Mouse (Mus musculus) splenic B cell, adult 2 months (primary cell): ENCODE results near the gene Srsf3.

ENCODE experiments used
- DNase-seq: peaks from one replicate; pipeline ENCODE4 v3.0.0-alpha.2; 2011; ENCODE audit warnings: low read depth, low spot score
- H3K27me3 ChIP-seq: 2 replicates; pipeline ENCODE4 v1.6.1; 2012; ENCODE audit warnings: mild to moderate bottlenecking, low read length, moderate library complexity, mixed read lengths; ENCODE audit not compliant: control insufficient read depth, poor library complexity, insufficient read depth, severe bottlenecking
- H3K36me3 ChIP-seq: 2 replicates; pipeline ENCODE4 v1.6.1; 2012; ENCODE audit warnings: mild to moderate bottlenecking, low read length, moderate library complexity, mixed read lengths; ENCODE audit not compliant: control insufficient read depth, poor library complexity, insufficient read depth, severe bottlenecking

Srsf3 gene

GRCm38 (mm10) chr17:29007243-29007640 lies 25.2 kb upstream of the Srsf3 start:
- H3K27me3 ChIP-seq = no peaks in the 10 kb centered on the region
- DNase-seq = peak; percentile 27
- no peaks in the 10 kb centered on the region for H3K36me3 ChIP-seq

DNA sequence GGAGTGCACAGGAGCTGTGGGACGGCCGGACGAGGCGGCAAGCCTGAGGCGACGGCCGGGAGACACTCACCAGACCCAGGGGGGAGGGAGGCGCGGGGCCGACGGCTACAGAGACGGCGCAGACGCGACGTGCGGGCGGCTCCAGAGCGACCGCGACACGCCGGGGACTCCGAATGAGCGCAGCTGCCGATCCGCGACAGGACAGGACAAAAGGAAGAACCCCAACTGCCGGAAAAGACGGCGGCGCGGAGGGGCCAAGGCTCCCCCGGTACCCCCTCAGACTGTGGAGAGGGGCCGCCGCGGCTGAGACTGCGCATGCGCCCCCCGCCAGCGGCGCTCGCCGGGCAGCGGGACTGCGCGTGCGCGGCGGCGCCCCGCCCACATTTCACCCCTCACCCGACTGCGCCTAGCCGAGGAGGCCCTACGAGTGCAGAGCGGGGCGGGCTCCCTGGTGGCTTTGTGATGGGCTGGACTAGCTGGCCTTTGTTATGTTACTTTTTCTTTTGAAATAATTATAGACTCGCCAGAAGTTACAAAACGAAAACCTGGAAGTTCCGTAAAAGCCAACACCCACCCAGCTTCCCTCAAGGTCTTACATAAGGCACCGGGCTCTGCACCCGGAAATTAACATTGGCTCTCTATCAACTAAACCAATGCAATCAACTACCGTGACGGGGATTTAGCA lies 24.6 kb upstream of the Srsf3 start, which contains the start of gene Stk38:
TSS of gene Stk38 (minus strand) at position 355 of the 685 bp plus-strand sequence.
- no peaks in the 10 kb centered on the region for H3K27me3 ChIP-seq
- DNase-seq = peak; percentile 92
- no peaks in the 10 kb centered on the region for H3K36me3 ChIP-seq

DNA sequence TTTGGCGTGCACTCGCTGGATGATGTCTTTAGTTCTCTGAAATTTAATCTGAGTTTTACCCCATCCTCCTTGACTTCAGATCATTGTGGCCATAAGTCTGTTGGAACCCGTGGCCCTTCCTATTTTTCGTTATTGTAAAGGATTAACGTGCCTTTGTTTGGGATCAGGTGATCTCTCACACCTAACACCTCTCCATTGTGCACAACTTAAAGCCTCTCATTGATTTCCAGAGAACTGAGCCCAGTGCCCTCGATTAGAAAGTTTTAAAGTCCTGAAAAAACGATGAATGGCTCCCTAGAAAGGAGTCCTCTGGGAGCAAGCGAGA lies 24.1 kb upstream of the Srsf3 start:
- DNase-seq = no peak
- Histone ChIP-seq H3K36me3 (no peaks in the 10 kb centered on the region), H3K27me3 (no peaks in the 10 kb centered on the region)

DNA sequence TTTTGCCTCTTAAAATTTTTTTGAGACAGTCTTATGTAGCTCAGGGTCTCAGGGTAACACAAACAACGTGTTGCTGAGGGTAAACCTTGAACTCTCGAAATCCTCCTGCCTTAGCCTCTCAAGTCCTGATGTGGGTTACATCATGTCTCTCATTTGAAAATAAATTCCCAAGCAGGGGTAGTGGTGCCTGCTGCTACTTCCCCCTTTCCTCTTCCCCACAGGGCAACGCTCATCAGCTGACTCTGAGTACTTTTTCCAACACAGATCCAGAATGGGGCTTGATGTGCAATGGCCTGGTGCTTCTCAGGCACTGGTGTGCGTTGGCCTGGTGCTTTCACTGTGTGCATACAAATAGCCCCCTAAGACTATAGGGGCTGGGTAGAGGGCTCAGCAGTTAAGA lies 23.2 kb upstream of the Srsf3 start:
- no peaks in the 10 kb centered on the region for H3K27me3 ChIP-seq
- no peak for DNase-seq
- H3K36me3 ChIP-seq = no peaks in the 10 kb centered on the region

- no peak for DNase-seq
- H3K36me3 ChIP-seq = no peaks in the 10 kb centered on the region
- H3K27me3 ChIP-seq = no peaks in the 10 kb centered on the region
Observed at GRCm38 (mm10) chr17:29014235-29014634, 18.2 kb upstream of the Srsf3 start.

GRCm38 (mm10) chr17:29015638-29016037 lies 16.8 kb upstream of the Srsf3 start:
- no peaks in the 10 kb centered on the region for H3K36me3 ChIP-seq
- no peaks in the 10 kb centered on the region for H3K27me3 ChIP-seq
- DNase-seq = peak; percentile 84

DNA sequence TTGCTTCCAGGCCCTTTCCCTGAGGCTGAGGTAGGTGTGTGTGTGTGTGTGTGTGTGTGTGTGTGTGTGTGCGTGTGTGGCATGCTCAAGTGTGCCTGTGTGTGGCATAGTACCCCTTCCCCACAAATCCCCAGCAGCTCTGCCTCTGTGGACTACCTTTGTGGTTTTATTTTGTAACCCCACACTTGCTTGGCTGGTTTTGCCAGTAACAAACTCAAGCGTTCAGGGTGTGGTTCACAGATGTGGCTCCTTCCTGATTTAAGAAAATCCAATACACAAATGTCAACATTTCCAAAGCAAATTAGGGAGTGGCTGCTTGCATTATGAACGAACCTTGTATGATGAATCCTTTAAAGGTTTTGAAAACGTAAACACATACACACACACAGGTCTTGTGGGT lies 15.7 kb upstream of the Srsf3 start:
- Histone ChIP-seq H3K27me3 (no peaks in the 10 kb centered on the region), H3K36me3 (no peaks in the 10 kb centered on the region)
- DNase-seq = no peak

- no peaks in the 10 kb centered on the region for H3K27me3 ChIP-seq
- peak; percentile 71 for DNase-seq
- H3K36me3 ChIP-seq = no peaks in the 10 kb centered on the region
Observed at GRCm38 (mm10) chr17:29018292-29018984, 14.0 kb upstream of the Srsf3 start.

DNA sequence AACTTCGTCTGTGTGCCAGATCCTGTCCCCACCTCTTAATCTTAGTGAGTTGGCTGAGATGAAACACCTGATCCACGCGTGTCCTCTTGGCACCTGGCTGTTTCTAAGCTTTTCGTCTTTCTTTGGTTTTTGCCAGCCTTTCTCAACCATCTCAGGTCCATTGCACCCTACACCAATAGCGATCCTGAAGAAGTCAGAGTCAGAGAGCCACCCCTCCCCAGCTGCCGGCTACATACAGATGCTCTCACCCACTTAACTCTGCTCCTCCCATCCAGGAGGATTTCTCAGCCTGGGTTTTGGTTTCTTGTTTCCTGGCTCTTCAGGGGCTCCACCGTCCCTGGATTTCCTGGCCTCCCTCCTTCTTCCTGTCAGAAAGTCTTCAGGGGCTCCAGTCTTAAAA lies 13.0 kb upstream of the Srsf3 start:
- Histone ChIP-seq H3K36me3 (no peaks in the 10 kb centered on the region), H3K27me3 (no peaks in the 10 kb centered on the region)
- DNase-seq = no peak

DNA sequence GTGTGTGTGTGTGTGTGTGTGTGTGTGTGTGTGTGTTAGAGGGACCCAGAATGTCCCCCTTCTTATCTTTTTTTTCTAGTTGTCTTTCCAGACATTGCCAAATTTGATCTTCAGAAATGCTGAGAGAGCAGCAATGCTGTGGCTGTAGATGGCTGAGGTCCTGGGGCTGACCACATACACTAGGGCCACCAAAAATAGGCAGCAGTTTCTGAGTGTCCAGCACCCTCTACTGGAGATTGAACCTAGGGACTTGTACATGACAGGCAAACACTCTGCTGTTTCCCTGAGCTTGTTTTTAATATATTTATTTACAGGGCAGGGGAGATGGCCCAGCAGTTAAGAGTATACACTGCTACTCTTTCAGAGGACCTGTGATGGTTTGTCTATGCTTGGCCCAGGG lies 12.0 kb upstream of the Srsf3 start:
- peak; percentile 31 for DNase-seq

DNA sequence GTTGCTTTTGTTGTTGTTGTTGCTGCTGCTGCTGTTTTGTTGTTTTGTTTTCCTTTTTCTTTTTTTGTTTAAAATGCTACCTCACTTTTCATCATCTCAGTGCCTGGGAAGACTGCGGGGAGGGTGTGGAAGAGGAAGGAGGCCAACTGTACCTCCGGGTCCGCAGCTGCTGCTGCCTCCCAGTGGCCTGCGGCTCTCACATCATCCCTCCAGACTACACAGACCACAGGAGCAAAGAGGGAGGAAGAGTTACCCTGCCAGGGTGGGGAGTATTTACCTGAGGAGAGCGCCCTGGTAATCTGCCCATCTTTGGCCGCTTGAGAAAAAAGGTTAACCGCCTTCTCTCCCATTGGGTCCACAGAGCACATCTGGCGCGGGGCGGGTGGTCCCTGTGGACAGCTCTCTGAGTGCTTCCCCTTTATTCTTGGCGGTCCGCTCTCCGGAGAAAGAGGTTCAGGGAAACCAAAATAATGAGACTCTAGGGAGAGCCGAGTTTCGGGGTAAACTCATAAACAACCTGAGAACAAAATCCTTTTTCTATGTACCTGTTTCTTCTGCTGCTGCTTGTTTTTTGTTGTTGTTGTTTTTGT lies 10.1 kb upstream of the Srsf3 start:
- Histone ChIP-seq H3K36me3 (no peaks in the 10 kb centered on the region), H3K27me3 (no peaks in the 10 kb centered on the region)
- DNase-seq = peak; percentile 64

More for the DNA sequence above, 12.0 kb upstream of the Srsf3 start:
- H3K36me3 ChIP-seq = no peaks in the 10 kb centered on the region
- no peaks in the 10 kb centered on the region for H3K27me3 ChIP-seq

- no peak for DNase-seq
- Histone ChIP-seq H3K36me3 (no peaks in the 10 kb centered on the region), H3K27me3 (no peaks in the 10 kb centered on the region)
Observed at GRCm38 (mm10) chr17:29023346-29023745, 9.1 kb upstream of the Srsf3 start.

DNA sequence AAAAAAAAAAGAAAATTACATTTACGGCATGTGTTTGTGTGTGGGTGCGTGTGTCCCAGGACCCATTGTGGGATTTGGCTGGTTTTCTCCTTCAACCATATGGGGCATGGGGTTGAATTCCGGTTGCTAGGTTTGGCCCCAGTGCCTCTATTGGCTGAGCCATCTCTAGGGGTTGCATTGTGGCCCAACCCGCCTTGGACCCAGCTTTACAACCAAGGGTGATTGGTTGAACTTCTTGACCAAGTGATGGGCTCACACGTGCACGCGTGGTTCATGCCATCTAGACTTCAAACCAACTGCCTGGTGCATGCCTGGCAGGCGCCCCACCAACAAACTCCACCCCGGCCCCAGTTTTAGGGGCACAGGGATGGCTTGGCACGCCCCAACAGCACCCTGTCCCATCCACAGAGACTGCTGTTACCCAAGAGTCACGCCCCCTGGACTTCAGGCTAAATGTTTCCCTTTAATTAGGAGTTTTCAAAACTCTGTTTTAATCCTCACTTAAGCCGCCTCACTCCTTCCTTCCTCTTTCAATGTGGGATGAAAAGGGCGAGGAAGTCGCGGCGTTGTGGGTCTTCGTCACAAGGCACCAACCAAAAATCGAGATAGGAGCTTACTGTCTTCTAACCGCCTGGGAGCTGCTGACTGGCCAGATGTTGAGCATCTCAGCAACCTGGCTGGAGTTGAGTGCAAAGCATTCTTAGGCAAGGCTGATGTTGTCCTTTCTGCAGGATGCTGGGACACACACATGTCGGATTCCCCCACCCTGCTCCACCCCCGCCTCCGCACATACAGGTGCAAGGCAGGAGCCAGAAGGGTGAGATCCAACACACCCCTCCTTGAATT lies 8.2 kb upstream of the Srsf3 start:
- no peak for DNase-seq
- H3K36me3 ChIP-seq = no peaks in the 10 kb centered on the region
- H3K27me3 ChIP-seq = no peaks in the 10 kb centered on the region

DNA sequence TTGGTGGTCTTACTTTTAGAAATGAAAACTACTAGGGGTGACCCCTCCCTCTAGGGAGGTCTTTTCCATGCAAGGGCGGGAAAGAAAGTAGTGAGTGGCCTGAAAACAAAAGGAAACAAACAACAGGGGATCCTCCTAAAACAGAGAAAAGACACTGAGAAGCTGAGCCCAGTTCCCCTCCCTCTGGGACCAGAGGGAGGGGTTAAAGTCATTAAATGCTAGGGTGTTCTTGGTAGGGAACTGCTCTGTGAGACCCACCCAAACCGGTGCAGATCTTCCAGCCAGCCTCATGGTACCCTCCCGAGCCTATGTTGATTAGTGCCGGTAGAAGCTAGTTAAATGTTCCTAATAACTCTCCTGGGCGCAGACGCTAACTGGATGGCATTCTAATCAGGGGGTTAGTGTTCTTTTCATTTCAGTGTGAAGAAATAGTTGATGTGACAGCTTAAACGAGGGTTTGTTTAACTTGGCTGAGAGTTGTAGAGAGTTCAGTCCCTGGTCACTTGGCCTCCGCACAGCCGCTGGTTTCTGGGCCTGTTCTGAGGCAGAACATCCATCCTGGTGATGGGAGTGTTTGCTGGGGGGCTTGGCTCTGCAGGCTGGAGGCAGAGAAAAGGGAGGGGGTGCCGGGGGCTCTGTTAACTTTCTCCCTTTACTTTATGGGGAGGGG lies 7.4 kb upstream of the Srsf3 start:
- DNase-seq = no peak
- Histone ChIP-seq H3K27me3 (no peaks in the 10 kb centered on the region), H3K36me3 (no peaks in the 10 kb centered on the region)
